Mouse (Mus musculus): ENCODE results near the gene Fam84b.

DNA sequence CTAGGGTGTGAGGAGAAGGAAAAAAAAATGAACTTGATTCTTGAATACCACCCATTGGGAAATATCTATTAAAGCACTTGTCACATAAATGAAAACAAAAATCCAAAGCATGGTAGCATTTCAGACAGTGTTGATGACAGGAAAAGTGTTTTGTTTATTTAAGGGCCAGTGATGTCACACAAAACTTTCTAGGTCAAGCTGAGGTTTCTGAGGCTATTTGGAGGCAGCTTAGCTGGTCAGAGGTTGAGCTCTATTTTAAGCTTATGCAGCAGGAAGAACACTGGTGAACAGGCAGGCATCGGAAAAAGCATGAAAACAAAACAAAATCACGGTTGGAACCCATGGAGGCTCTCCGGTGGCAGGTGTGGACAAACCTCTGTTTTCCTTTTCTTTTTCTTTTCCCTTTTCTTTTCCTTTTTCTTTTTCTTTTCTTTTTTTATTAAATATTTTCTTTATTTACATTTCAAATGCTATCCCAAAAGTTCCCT is 39.4 kb upstream of the Fam84b start:
- TF ChIP-seq CTCF (IDR thresholded peaks at IDR 0.05; ENCODE audit: low read depth, low read length) (no peak), POLR2A (IDR thresholded peaks at IDR 0.05; ENCODE audit: insufficient read depth, low read length) (no peak)

Data from ES-Bruce4 (cell line).